Mouse (Mus musculus) liver, postnatal 0 days (tissue): ENCODE data around the gene Tspo2. TPM values are rescaled to one million over a fixed set of nuclear protein-coding genes. Genes with fewer than 3 reads are reported as not detected.

Source experiments
- ATAC-seq: fragments of 200-750 bp; cut with Nextera tagmentation; 2 replicates; pipeline ENCODE4 v1.8.0; 2017; ENCODE audit warnings: mild to moderate bottlenecking, moderate library complexity
- DNase-seq: peaks from one replicate; pipeline ENCODE4 v3.0.0-alpha.2; 2016
- H3K27ac ChIP-seq: fragments of 300-500 bp; sonication (generic); 2 replicates; pipeline ENCODE4 v1.5.1; 2014; ENCODE audit warnings: antibody characterized with exemption, moderate library complexity, mild to moderate bottlenecking, low read depth
- H3K27me3 ChIP-seq: fragments of 300-500 bp; sonication (generic); 2 replicates; pipeline ENCODE4 v1.6.1; 2014; ENCODE audit warnings: low read length, control low read depth, mixed read lengths; ENCODE audit not compliant: insufficient read depth
- H3K36me3 ChIP-seq: fragments of 300-500 bp; sonication (generic); replicated peaks from 2 replicates; pipeline ENCODE4 v1.6.1; 2014; ENCODE audit warnings: mild to moderate bottlenecking, control low read depth, low read length, moderate library complexity, mixed read lengths; ENCODE audit not compliant: insufficient read depth
- H3K4me1 ChIP-seq: fragments of 300-500 bp; sonication (generic); 2 replicates; pipeline ENCODE4 v1.6.1; 2014; ENCODE audit warnings: antibody characterized with exemption, mild to moderate bottlenecking, control low read depth; ENCODE audit not compliant: insufficient read depth
- H3K4me2 ChIP-seq: fragments of 300-500 bp; sonication (generic); 2 replicates; pipeline ENCODE4 v1.6.1; 2014; ENCODE audit warnings: low read depth, mild to moderate bottlenecking, low read length, moderate library complexity, mixed read lengths
- H3K4me3 ChIP-seq: fragments of 300-500 bp; sonication (generic); 2 replicates; pipeline ENCODE4 v1.5.1; 2014; ENCODE audit warnings: low read depth, low read length
- H3K9ac ChIP-seq: fragments of 300-500 bp; sonication (generic); replicated peaks from 2 replicates; pipeline ENCODE4 v1.6.1; 2014; ENCODE audit warnings: mild to moderate bottlenecking, moderate library complexity
- H3K9me3 ChIP-seq: fragments of 300-500 bp; sonication (generic); 2 replicates; pipeline ENCODE4 v1.6.1; 2016; ENCODE audit warnings: mild to moderate bottlenecking, control low read depth, low read length, mixed read lengths
- CTCF ChIP-seq: sonication (generic); IDR thresholded peaks from 2 replicates; pipeline ENCODE4 v1.5.1; 2016; ENCODE audit warnings: antibody characterized with exemption, low read depth
- EP300 ChIP-seq: IDR thresholded peaks from 2 replicates; pipeline ENCODE4 v1.6.1; 2016; ENCODE audit warnings: antibody characterized with exemption, low read depth, mild to moderate bottlenecking
- WGBS: fragments of 180-500 bp; shearing (Covaris S2); extraction: QIAGEN DNeasy Blood & Tissue Kit; methylation state at CpG from one replicate; pipeline ENCODE4 v1.1.7; 2014; ENCODE audit not compliant: insufficient replicate concordance; 5-methylcytosine and 5-hydroxymethylcytosine counted together
- polyA plus RNA-seq: library from polyadenylated mRNA; unstranded; fragments of >200 nt; fragmentation: Nextera tagmentation; extraction: Ambion mirVana; gene quantifications from 2 replicates; pipeline ENCODE4 v1.2.1, GENCODE M21; 2015

Tspo2 gene
- polyA plus RNA-seq, 1 experiment from 2014 or later, result 61.1 TPM

- Histone ChIP-seq H3K4me3 (no peak within 1 kb of the TSS), H3K4me2 (no peak within 1 kb of the TSS), H3K4me1 (peaks cover 13% of the 10 kb centered on the region), H3K27ac (no peak within 1 kb of the TSS), H3K27me3 (no peaks in the 10 kb centered on the region), H3K9ac (no peak within 1 kb of the TSS), H3K9me3 (no peaks in the 10 kb centered on the region), H3K36me3 (no peaks in the 10 kb centered on the region)
- 51% methylated on average over 16 of the region's 16 CpGs for WGBS
- ATAC-seq (no peak), DNase-seq (no peak)
- TF ChIP-seq EP300, result no peak
- no peak for TF ChIP-seq CTCF
These were observed 19.0 kb downstream of the Tspo2 start, which contains the start of gene Apobec2 for GRCm38 (mm10) chr17:48432158-48432980. Gene Apobec2 (minus strand): TSS chr17:48432930.

GRCm38 (mm10) chr17:48431054-48431453 lies 20.3 kb downstream of the Tspo2 start:
- no peaks in the 10 kb centered on the region for H3K27me3 ChIP-seq
- H3K4me1 ChIP-seq, result peaks cover 23% of the 10 kb centered on the region
- no peak for DNase-seq
- no peak overlapping the region for H3K4me3 ChIP-seq
- H3K4me2 ChIP-seq, result no peak overlapping the region
- 59% methylated on average over 5 of the region's 5 CpGs for WGBS
- TF ChIP-seq CTCF, result no peak
- TF ChIP-seq EP300, result no peak
- no peaks in the 10 kb centered on the region for H3K36me3 ChIP-seq
- H3K9ac ChIP-seq, result no peak overlapping the region
- no peak for ATAC-seq
- no peak overlapping the region for H3K27ac ChIP-seq
- H3K9me3 ChIP-seq, result no peaks in the 10 kb centered on the region

GRCm38 (mm10) chr17:48430394-48430793 lies 20.9 kb downstream of the Tspo2 start:
- H3K4me3 ChIP-seq, result no peak overlapping the region
- H3K36me3 ChIP-seq, result no peaks in the 10 kb centered on the region
- DNase-seq, result no peak
- TF ChIP-seq CTCF (no peak), EP300 (no peak)
- 42% methylated on average over 5 of the region's 5 CpGs for WGBS
- no peak overlapping the region for H3K4me2 ChIP-seq
- no peak overlapping the region for H3K9ac ChIP-seq
- no peak for ATAC-seq
- no peak overlapping the region; the same call in 1 of the 2 replicates for H3K27ac ChIP-seq
- H3K4me1 ChIP-seq, result peaks cover 30% of the 10 kb centered on the region
- H3K27me3 ChIP-seq, result no peaks in the 10 kb centered on the region
- H3K9me3 ChIP-seq, result no peaks in the 10 kb centered on the region

DNA sequence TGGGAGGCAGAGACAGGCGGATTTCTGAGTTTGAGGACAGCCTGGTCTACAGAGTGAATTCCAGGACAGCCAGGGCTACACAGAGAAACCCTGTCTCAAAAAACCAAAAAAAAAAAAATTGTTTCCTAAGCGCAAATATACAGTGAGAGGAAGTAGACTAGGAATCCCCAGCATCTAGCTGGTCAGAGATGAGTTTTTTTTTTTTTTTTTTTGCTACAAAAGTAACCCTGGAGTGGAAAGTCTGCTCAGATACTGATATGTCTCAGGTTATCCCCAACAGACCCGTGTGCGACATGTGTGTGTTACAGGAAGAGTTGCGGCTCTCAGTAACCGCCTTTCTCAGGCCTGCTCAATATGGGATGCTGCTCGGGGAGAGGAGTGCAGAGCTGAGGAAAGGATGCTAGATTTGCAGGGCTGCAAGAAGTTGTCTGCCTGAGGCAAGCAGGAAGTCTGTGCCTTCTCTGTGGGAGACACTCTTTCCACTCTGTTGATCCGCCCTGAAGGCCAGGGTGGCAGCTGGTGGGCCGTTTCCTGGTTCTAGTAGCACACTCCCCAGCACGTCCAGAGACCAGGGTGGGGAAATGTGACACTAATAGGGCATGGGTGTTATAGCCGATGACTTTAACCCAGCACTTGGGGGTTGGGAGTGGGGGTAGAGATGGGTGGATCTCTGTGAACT lies 23.3 kb downstream of the Tspo2 start:
- no peak for DNase-seq
- Histone ChIP-seq H3K27me3 (no peaks in the 10 kb centered on the region), H3K4me1 (peaks cover 30% of the 10 kb centered on the region), H3K9ac (no peak overlapping the region), H3K27ac (peak overlapping the region; percentile 74), H3K4me2 (no peak overlapping the region), H3K4me3 (no peak overlapping the region), H3K9me3 (no peaks in the 10 kb centered on the region), H3K36me3 (no peaks in the 10 kb centered on the region)
- TF ChIP-seq EP300 (no peak), CTCF (no peak)
- peak; percentile 28; the same call in 1 of the 2 replicates for ATAC-seq
- 44% methylated on average over 11 of the region's 11 CpGs for WGBS

DNA sequence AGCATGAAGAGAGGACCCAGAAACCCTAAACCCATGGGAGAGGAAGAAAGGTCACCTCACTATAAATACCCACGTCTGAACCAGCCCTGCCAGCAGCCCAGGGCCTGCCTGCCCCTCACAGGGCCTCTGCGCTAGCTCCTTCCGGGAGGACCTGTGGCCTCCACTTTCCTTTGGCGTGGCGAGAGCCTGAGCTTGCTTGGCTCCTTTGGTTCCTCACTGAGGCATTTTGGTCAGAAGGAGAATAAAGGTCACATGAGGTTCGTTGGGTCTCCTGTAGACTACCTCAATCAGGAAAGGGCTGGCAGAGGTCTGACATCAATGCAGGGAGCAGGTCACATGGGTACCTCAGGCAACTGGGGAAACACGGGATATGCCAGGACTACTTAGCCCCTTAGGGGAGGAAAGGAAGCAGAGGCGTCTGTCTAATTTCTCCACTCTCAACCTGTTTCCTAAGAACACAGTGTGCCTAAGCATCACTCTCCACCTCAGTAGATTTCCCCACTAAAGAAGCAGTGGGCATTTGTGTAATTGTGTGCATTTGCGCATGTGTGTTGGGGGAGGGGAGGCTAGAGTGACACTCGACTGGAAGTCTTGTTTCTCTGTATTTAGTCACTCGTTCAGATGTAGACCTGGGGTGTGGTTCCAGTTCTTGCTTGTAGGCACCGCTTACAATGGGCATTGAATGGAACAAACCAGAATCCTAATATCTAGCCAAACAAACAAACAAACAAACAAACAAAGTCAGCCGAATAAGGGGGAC lies 24.2 kb downstream of the Tspo2 start:
- no peak overlapping the region for H3K4me3 ChIP-seq
- H3K4me2 ChIP-seq, result peak overlapping the region; percentile 29; the same call in 1 of the 2 replicates
- no peaks in the 10 kb centered on the region for H3K36me3 ChIP-seq
- H3K9ac ChIP-seq, result no peak overlapping the region; the same call in 1 of the 2 replicates
- H3K27me3 ChIP-seq, result no peaks in the 10 kb centered on the region
- peak; percentile 54 for DNase-seq
- TF ChIP-seq EP300 (0 out of 2 replicates have a peak, but pooled peaks have one; percentile 35), CTCF (no peak)
- H3K4me1 ChIP-seq, result peaks cover 30% of the 10 kb centered on the region
- whole genome bisulfite sequencing, result 37% methylated on average over 13 of the region's 13 CpGs
- H3K27ac ChIP-seq, result peak overlapping the region; percentile 74
- peak; percentile 33 for ATAC-seq
- H3K9me3 ChIP-seq, result no peaks in the 10 kb centered on the region
